Mouse (Mus musculus) myocyte (in vitro differentiated cells): ENCODE data around the gene Sppl3.

ENCODE experiments used
- CEBPB ChIP-seq: IDR thresholded peaks from 2 replicates; pipeline ENCODE4 v1.6.1; 2011; ENCODE audit warnings: mild to moderate bottlenecking, moderate library complexity; ENCODE audit not compliant: poor library complexity, insufficient read depth, severe bottlenecking
- E2F4 ChIP-seq: IDR thresholded peaks from one replicate; pipeline ENCODE4 v1.6.1; 2011; ENCODE audit warnings: mild to moderate bottlenecking, control low read depth, moderate library complexity; ENCODE audit not compliant: insufficient read depth
- MAX ChIP-seq: IDR thresholded peaks from one replicate; pipeline ENCODE4 v1.6.1; 2011; ENCODE audit warnings: low read depth, mild to moderate bottlenecking, control low read depth
- MYOG ChIP-seq, 3 experiments: IDR thresholded peaks; one replicate each; pipeline ENCODE4 v1.6.1; 2011; ENCODE audit warnings: control low read depth in 2 of 3, low read depth in 2 of 3, mild to moderate bottlenecking in 2 of 3; ENCODE audit not compliant: insufficient read length in 2 of 3, control insufficient read depth in 1 of 3, insufficient read depth in 1 of 3
- POLR2A ChIP-seq: IDR thresholded peaks from one replicate; pipeline ENCODE4 v1.6.1; 2011; ENCODE audit warnings: low read depth, mild to moderate bottlenecking, control low read depth, moderate library complexity; ENCODE audit not compliant: insufficient read length
- POLR2AphosphoS2 ChIP-seq: IDR thresholded peaks from one replicate; pipeline ENCODE4 v1.6.1; 2011; ENCODE audit warnings: low read depth, control low read depth; ENCODE audit not compliant: insufficient read length
- TCF12 ChIP-seq: IDR thresholded peaks from one replicate; pipeline ENCODE4 v1.6.1; 2011; ENCODE audit warnings: mild to moderate bottlenecking, control low read depth; ENCODE audit not compliant: poor library complexity, insufficient read depth, severe bottlenecking
- USF1 ChIP-seq: IDR thresholded peaks from one replicate; pipeline ENCODE4 v1.6.1; 2011; ENCODE audit warnings: low read depth, mild to moderate bottlenecking, control low read depth, moderate library complexity

GRCm38 (mm10) chr5:115050776-115051175 is 39.8 kb downstream of the Sppl3 start:
- TF ChIP-seq MAX (no peak), POLR2A (no peak), TCF12 (no peak), E2F4 (no peak), POLR2AphosphoS2 (no peak), USF1 (no peak), CEBPB (no peak), MYOG (IDR thresholded peaks at IDR 0.05; ENCODE audit: control insufficient read depth in 1 of 3, insufficient read depth in 1 of 3, insufficient read length in 2 of 3, low read depth in 2 of 3) (no peak)
